Mouse (Mus musculus) mature B cell (primary cell): ENCODE measurements around the gene Cyp20a1.

Experiments
- in situ Hi-C: fragments of 300-500 bp; cut with MboI; formaldehyde crosslinking; loops from 2 replicates; pipeline ENCODE4 v1.14.3; 2019

Gene Cyp20a1

GRCm38 (mm10) chr1:60342808-60343629 is at the start of gene Cyp20a1:
TSS of gene Cyp20a1 (plus strand) at chr1:60343323.
- in situ Hi-C loops: no loop called here

GRCm38 (mm10) chr1:60293921-60294320 is 49.2 kb upstream of the Cyp20a1 start:
- in situ Hi-C loops: no loop called here

- in situ Hi-C loops: no loop called here
These were observed 720 bp downstream of the Cyp20a1 start for GRCm38 (mm10) chr1:60343630-60344455.

- in situ Hi-C loops: no loop called here
These were observed 1.5 kb downstream of the Cyp20a1 start for GRCm38 (mm10) chr1:60344670-60345069.

GRCm38 (mm10) chr1:60345712-60346111 is 2.6 kb downstream of the Cyp20a1 start:
- in situ Hi-C loops: no loop called here

GRCm38 (mm10) chr1:60352786-60353185 is 9.7 kb downstream of the Cyp20a1 start:
- in situ Hi-C loops: no loop called here

GRCm38 (mm10) chr1:60361626-60362025 is 18.5 kb downstream of the Cyp20a1 start:
- in situ Hi-C loops: no loop called here

- in situ Hi-C loops: no loop called here
These were observed 33.4 kb downstream of the Cyp20a1 start for GRCm38 (mm10) chr1:60376556-60376955.

- in situ Hi-C loops: no loop called here
These were observed 38.8 kb downstream of the Cyp20a1 start for GRCm38 (mm10) chr1:60381910-60382309.

GRCm38 (mm10) chr1:60404848-60405247 is 61.7 kb downstream of the Cyp20a1 start:
- in situ Hi-C loops: no loop called here

GRCm38 (mm10) chr1:60408501-60409167 is 65.5 kb downstream of the Cyp20a1 start:
- in situ Hi-C loops: no loop called here

- in situ Hi-C loops: no loop called here
These were observed 66.2 kb downstream of the Cyp20a1 start, which contains the start of gene Abi2 for GRCm38 (mm10) chr1:60409168-60409828. TSS of gene Abi2 (plus strand) at chr1:60409619.

- in situ Hi-C loops: no loop called here
These were observed 67.0 kb downstream of the Cyp20a1 start for GRCm38 (mm10) chr1:60409928-60410817.

GRCm38 (mm10) chr1:60416724-60417123 is 73.6 kb downstream of the Cyp20a1 start:
- in situ Hi-C loops: no loop called here

GRCm38 (mm10) chr1:60423882-60424281 is 80.8 kb downstream of the Cyp20a1 start:
- in situ Hi-C loops: no loop called here

- in situ Hi-C loops: no loop called here
These were observed 85.2 kb downstream of the Cyp20a1 start for GRCm38 (mm10) chr1:60428341-60428740.

- in situ Hi-C loops: no loop called here
These were observed 85.8 kb downstream of the Cyp20a1 start for GRCm38 (mm10) chr1:60428932-60429331.

GRCm38 (mm10) chr1:60431531-60431930 is 88.4 kb downstream of the Cyp20a1 start:
- in situ Hi-C loops: no loop called here

- in situ Hi-C loops: no loop called here
These were observed 89.4 kb downstream of the Cyp20a1 start for GRCm38 (mm10) chr1:60432497-60432896.
